Mouse (Mus musculus): ENCODE data around the gene Aaed1. TPM values are rescaled to one million over a fixed set of nuclear protein-coding genes. Genes with fewer than 3 reads are reported as not detected.
"Not testable (repeated sequence)": the region's sequence is repeated elsewhere in the genome, so short reads cannot be mapped to it uniquely, and the experiment has no call there.

The Aaed1 gene
- total RNA-seq, 2 experiments from 2014 or later: 10.0 to 10.3 TPM

- intact Hi-C loops (cut with DNase I): no loop called here
- no peak for DNase-seq (ENCODE audit: extremely low spot score in 1 of 2, low spot score in 2 of 2)
These were observed 54.0 kb downstream of the Aaed1 start for GRCm38 (mm10) chr13:64258516-64258821.

- intact Hi-C loops (cut with DNase I): no loop called here
- no peak for DNase-seq (ENCODE audit: extremely low spot score in 1 of 2, low spot score in 2 of 2)
These were observed 54.5 kb downstream of the Aaed1 start for GRCm38 (mm10) chr13:64257814-64258515.

GRCm38 (mm10) chr13:64257010-64257813 lies 55.3 kb downstream of the Aaed1 start:
- no peak for DNase-seq (ENCODE audit: extremely low spot score in 1 of 2, low spot score in 2 of 2)
- intact Hi-C loops (cut with DNase I): no loop called here

- intact Hi-C loops (cut with DNase I); DNase-seq (ENCODE audit: extremely low spot score in 1 of 2, low spot score in 2 of 2): not testable (repeated sequence)
These were observed 58.3 kb downstream of the Aaed1 start for GRCm38 (mm10) chr13:64254185-64254584.

- no peak for DNase-seq (ENCODE audit: extremely low spot score in 1 of 2, low spot score in 2 of 2)
- intact Hi-C loops (cut with DNase I): no loop called here
These were observed 58.8 kb downstream of the Aaed1 start for GRCm38 (mm10) chr13:64253697-64254096.

GRCm38 (mm10) chr13:64252147-64252546 lies 60.4 kb downstream of the Aaed1 start:
- intact Hi-C loops (cut with DNase I): no loop called here
- no peak for DNase-seq (ENCODE audit: extremely low spot score in 1 of 2, low spot score in 2 of 2)

GRCm38 (mm10) chr13:64250363-64250762 lies 62.1 kb downstream of the Aaed1 start:
- peak in 1 of 2 experiments; percentile 37 for DNase-seq (ENCODE audit: extremely low spot score in 1 of 2, low spot score in 2 of 2)
- intact Hi-C loops (cut with DNase I): loop anchor here (2.0 kb wide), 1 partner anchor 56 kb away; no protein-coding TSS in a partner anchor

- peak; percentile 57 to 85 for DNase-seq (ENCODE audit: extremely low spot score in 1 of 2, low spot score in 2 of 2)
- intact Hi-C loops (cut with DNase I): loop anchor here (5.0 kb wide), 1 partner anchor 188 kb away; no protein-coding TSS in a partner anchor
These were observed 63.6 kb downstream of the Aaed1 start for GRCm38 (mm10) chr13:64248775-64249524.

- intact Hi-C loops (cut with DNase I): loop anchor here (5.0 kb wide), 1 partner anchor 189 kb away; no protein-coding TSS in a partner anchor
- DNase-seq (ENCODE audit: extremely low spot score in 1 of 2, low spot score in 2 of 2): peak in 1 of 2 experiments; percentile 67
These were observed 64.2 kb downstream of the Aaed1 start for GRCm38 (mm10) chr13:64248161-64248774.

GRCm38 (mm10) chr13:64246106-64246505 lies 66.4 kb downstream of the Aaed1 start:
- no peak for DNase-seq (ENCODE audit: extremely low spot score in 1 of 2, low spot score in 2 of 2)
- intact Hi-C loops (cut with DNase I): loop anchor here (5.0 kb wide), 1 partner anchor 191 kb away; no protein-coding TSS in a partner anchor

- no peak for DNase-seq (ENCODE audit: extremely low spot score in 1 of 2, low spot score in 2 of 2)
- intact Hi-C loops (cut with DNase I): loop anchor here (5.0 kb wide), 1 partner anchor 193 kb away; no protein-coding TSS in a partner anchor
These were observed 67.7 kb downstream of the Aaed1 start for GRCm38 (mm10) chr13:64244685-64245261.

GRCm38 (mm10) chr13:64242721-64243120 lies 69.8 kb downstream of the Aaed1 start:
- intact Hi-C loops (cut with DNase I): no loop called here
- DNase-seq (ENCODE audit: extremely low spot score in 1 of 2, low spot score in 2 of 2): no peak

- intact Hi-C loops (cut with DNase I): no loop called here
- DNase-seq (ENCODE audit: extremely low spot score in 1 of 2, low spot score in 2 of 2): no peak
These were observed 71.9 kb downstream of the Aaed1 start for GRCm38 (mm10) chr13:64240626-64241025.

- no peak for DNase-seq (ENCODE audit: extremely low spot score in 1 of 2, low spot score in 2 of 2)
- intact Hi-C loops (cut with DNase I): no loop called here
These were observed 74.8 kb downstream of the Aaed1 start for GRCm38 (mm10) chr13:64237681-64238157.

- intact Hi-C loops (cut with DNase I): no loop called here
- no peak for DNase-seq (ENCODE audit: extremely low spot score in 1 of 2, low spot score in 2 of 2)
These were observed 75.4 kb downstream of the Aaed1 start for GRCm38 (mm10) chr13:64237000-64237680.

- intact Hi-C loops (cut with DNase I): no loop called here
- no peak for DNase-seq (ENCODE audit: extremely low spot score in 1 of 2, low spot score in 2 of 2)
These were observed 76.7 kb downstream of the Aaed1 start for GRCm38 (mm10) chr13:64235777-64236176.

- no peak for DNase-seq (ENCODE audit: extremely low spot score in 1 of 2, low spot score in 2 of 2)
- intact Hi-C loops (cut with DNase I): no loop called here
These were observed 77.3 kb downstream of the Aaed1 start for GRCm38 (mm10) chr13:64235062-64235715.

Data from left cerebral cortex, postnatal 10 days (tissue).